Mouse (Mus musculus): ENCODE data around the gene Wscd2.

DNA sequence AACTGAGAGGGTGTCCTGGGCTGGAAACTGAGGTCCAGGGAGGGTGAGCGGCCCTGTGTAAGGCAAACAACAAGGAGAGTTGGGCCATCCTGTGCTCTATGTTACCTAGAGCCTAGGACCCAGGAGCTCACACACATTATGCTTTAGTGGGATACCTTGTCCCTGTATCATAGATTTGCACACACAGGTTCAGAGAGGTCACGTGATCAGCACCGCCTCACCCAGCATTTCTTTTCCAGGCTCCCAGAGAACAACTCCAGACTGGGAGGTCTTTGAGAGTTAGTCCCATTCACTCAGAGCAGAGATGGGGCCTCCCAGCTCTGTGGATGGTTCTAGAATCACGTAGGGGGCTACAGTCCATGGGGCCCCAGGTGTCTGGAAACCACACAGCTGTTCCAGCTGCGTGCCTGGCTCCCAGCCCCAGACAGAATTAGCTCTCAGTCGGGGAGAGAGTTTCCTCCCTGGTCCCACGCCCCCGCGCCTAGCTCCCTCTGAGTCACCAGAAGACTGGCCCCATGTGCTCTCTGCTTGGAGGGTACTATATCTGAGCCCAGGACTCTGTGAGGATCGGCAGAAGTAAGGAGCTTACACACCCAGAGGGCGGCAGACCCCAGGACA lies 137.8 kb downstream of the Wscd2 start:
- TF ChIP-seq MAX (IDR thresholded peaks at IDR 0.05; ENCODE audit: low read depth) (no peak), E2F4 (IDR thresholded peaks at IDR 0.05; ENCODE audit: insufficient read depth) (no peak), POLR2A (IDR thresholded peaks at IDR 0.05; ENCODE audit: insufficient read length, low read depth) (no peak), USF1 (IDR thresholded peaks at IDR 0.05; ENCODE audit: low read depth) (peak; percentile 70), POLR2AphosphoS2 (IDR thresholded peaks at IDR 0.05; ENCODE audit: insufficient read length, low read depth) (no peak), TCF12 (IDR thresholded peaks at IDR 0.05; ENCODE audit: insufficient read depth, poor library complexity, severe bottlenecking) (peak; percentile 72), MYOG (IDR thresholded peaks at IDR 0.05; ENCODE audit: control insufficient read depth in 1 of 3, insufficient read depth in 1 of 3, insufficient read length in 2 of 3, low read depth in 2 of 3) (peak in 1 of 3 experiments; percentile 28), CEBPB (IDR thresholded peaks at IDR 0.05; ENCODE audit: insufficient read depth, poor library complexity, severe bottlenecking) (no peak), TCF3 (IDR thresholded peaks at IDR 0.05; ENCODE audit: insufficient read length, low read depth) (peak; percentile 37), MYOD1 (IDR thresholded peaks at IDR 0.05; ENCODE audit: control insufficient read depth in 1 of 3, insufficient read length in 2 of 3, low read depth in 2 of 3) (peak in 2 of 3 experiments; percentile 87 to 90), REST (IDR thresholded peaks at IDR 0.05; ENCODE audit: insufficient read depth, insufficient read length) (no peak)
